Mouse (Mus musculus) adrenal gland, adult 2 months (tissue): ENCODE data around the gene Hexim1. TPM values are rescaled to one million over a fixed set of nuclear protein-coding genes. Genes with fewer than 3 reads are reported as not detected.
A peak's percentile ranks its signal among the peaks of the same experiment; 100 is the strongest.

ENCODE experiments used
- DNase-seq: peaks from one replicate; pipeline ENCODE4 v3.0.0; 2021
- polyA plus RNA-seq: library from polyadenylated mRNA; depleted of rRNA; stranded (reverse); fragments of >200 nt; gene quantifications from 2 replicates; pipeline ENCODE4 v1.2.3, GENCODE M21; 2012; rRNA removed
- total RNA-seq, 2 experiments: library from RNA; stranded (reverse); gene quantifications; 2 replicates each; pipeline ENCODE4 v1.2.3; 2021

Hexim1 gene
- total and polyA plus RNA-seq, 3 experiments = 15.7 to 83.7 (median 70.9) TPM

DNA sequence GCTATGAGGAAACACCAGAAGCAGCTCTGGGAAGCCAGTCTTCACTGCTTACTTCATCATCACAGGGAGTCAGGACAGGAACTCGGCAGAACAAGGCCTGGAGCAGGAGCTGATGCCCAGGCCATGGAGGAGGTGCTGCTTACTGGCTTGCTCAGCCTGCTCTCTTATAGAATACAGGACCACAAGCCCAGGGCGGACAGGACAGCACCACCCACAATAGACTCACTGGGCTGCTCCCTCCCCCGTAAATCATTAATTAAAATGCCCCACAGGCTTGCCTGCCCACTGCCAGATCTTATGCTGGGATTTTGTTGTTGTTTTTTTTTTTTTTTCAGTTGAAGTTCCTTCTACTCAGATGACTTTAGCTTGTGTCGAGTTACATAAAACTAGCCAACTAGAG lies 31.7 kb downstream of the Hexim1 start:
- DNase-seq = no peak

DNA sequence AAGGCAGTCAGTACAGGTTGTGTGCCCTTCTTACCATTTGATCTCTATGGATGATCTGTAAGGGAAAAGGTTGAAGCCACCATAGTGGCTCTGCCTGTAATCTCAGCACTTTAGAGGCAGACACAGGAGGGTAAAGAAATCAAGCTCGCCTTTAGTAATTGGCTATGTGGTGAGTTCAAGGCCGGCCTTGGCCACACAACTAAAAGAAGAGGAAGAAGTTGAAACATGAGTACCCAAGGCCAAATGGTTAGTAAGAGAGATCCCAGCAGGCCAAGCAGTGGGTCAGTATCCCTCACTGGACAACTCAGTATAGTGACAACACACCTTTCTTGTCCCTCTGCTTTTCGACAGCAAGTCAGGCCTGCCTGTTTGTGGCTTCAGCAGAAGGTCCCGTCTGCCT lies 33.7 kb downstream of the Hexim1 start:
- peak; percentile 74 for DNase-seq

DNA sequence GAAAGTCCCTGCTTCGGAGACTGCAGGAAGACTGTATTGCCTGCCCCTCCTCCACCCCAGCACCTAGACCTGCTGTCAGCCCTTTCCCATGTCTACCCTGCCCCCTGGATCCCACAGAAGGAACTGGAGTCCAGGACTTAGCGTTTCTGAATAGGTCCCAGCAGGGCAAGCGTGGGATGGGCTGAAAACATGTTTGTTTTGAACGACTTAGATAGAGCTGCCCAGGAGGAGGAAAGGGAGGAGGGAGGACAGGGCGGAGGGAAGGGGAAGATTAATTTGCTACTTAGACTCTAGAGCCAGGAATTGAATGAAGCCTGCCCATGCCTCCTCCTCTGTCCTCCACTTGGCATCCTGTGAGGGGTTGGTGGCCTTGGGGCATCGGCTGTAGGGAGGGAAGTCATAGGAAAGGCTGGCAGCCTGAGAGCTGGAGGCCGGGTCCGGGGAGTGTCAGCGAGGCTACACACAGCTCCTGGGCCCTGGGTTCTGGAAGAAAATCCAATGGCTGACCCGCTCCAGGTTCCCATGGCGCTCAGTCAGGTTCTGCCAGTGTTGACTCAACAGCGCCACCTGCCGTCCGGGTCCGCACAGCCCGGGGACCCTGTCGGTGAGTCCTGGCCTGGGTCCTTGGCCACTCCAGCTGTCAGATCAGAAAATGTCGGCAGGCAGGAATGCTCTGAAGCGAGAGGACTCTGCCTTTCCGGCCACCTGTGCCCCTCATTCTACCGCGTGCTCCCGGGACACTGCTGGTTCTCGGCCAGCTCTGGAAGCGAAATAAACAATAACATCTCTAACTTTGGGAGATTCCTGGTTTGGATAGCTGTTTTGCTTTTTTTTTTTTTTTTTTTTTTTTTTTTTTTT lies 42.8 kb downstream of the Hexim1 start:
- peak; percentile 98 for DNase-seq

DNA sequence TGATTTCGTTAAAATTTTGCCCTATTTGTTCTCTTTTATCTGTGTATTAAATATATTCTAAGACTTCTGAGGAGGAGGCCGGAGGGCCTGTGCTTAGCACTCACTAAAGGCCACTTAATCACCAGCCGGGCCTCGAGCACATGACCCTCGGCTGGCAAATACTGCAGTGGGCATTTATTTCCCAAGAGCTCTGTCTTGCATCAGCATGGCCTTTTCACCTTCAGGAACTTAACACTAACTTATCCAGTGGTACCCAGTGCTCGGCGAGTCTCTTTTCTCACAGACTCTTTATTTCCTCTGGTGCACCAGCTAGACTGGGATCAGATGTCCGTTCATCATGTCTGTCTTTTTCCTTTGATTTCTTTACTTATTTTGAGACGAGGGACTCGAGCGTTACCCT lies 44.7 kb downstream of the Hexim1 start:
- peak; percentile 46 for DNase-seq

DNA sequence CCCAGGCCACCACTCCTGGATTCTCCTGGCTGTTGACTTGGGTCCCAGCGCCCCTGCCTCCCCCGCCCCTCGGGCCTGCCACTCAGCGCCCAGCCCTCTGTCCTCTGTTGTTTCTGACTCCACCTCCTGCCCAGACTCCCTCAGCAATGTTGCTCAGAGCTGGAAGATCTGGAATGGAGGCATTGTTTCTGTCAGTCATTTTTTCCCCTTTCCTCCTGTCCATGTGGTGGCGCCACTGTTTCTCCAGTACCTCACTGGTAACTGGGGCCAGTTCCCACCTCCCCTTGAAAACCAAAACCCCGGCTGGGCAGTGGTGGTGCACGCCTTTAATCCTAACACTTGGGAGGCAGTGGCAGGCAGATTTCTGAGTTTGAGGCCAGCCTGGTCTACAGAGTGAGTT lies 45.4 kb downstream of the Hexim1 start:
- no peak for DNase-seq

DNA sequence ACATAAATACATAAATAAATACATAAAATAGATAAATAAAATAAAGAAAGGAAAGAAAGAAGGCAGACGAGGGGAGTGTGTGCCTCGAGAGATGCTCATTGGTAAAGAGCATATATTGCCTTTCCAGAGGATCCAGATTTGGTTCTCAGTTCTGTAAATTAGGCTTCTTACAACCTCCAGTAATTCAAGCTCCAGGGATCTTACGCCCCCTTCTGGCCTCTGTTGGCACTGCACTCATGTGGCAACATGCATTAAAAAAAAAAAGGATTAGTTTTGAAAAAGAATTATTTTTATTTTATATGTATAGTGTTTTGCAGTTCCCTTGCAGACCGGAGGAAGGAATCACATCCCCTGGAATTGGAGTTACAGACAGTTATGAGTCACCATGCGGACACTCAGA lies 46.1 kb downstream of the Hexim1 start:
- DNase-seq = no peak

DNA sequence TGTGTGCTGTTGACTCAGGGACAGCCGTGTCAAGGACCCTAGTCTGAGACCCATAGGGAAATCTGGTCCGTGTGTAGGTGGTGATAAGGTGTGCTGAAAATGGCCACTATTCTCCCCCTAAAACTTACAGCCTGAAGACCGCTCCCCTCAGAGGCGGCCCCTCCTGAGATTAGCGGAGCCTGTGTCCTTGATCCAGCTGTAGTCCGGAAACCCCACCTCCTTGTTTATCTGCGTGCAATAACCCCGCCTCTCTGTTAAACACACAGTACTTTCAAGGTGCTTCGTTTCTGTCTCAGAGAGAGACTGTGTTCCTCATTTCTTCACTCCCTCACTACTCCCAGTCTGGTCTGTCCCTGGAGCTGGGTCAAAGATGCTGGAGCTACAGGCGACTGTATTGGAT lies 48.4 kb downstream of the Hexim1 start:
- DNase-seq = peak; percentile 67

DNA sequence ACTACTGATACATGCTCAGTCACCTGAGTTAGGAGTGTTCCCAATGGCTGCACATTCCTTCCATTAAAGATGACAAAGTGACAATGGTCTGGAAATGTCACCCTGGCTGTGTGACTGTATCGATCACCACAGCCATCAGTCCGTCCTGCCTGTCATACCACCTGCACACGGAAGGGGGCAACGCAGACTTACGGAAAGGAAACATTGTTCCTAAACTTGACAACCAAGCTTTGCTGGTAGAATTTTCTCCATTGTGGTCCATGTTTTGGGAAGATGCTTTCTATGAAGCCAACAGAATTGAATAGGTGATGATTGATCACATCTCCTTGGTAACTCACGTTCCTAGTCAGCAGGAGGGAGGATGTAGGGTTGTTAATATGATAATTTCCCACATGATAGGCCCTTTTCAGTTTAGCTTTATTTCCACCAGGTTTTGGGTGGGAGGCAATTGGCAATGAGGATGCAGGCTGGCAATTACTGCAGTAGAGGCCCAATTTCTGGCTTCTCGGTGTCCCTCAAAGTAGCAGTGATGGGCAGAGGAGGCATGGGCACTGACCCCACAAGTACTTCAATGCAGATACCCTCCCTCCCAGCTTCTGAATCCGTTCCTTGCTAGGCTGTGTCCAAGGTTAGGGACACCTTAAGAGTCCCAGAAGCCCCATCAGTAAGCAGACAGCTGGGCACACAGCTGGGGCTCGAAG lies 52.8 kb downstream of the Hexim1 start:
- DNase-seq = peak; percentile 84

Other genes starting within 250 kb of the Hexim1 start
- 10 to 100 TPM; 71.4 to 73.5 TPM for gene Eftud2, start 235.2 kb upstream of the Hexim1 start, total RNA-seq
- gene Eftud2, start 235.2 kb upstream of the Hexim1 start, polyA plus RNA-seq = 124 and 176 TPM in 2 replicates
- under 1 TPM; 0.32 to 0.97 TPM for gene Ccdc103, start 235.0 kb upstream of the Hexim1 start, total RNA-seq
- 0.46 and 0.81 TPM in 2 replicates for gene Ccdc103, start 235.0 kb upstream of the Hexim1 start, polyA plus RNA-seq
- not detected for gene Fam187a, start 231.1 kb upstream of the Hexim1 start, total RNA-seq
- gene Fam187a, start 231.1 kb upstream of the Hexim1 start, polyA plus RNA-seq = not detected in 2 replicates
- gene Gfap, start 215.3 kb upstream of the Hexim1 start, total RNA-seq = 1 to 10 TPM in 1 of 2 experiments, under 1 TPM in 1; 0.55 to 1.5 TPM
- gene Gfap, start 215.3 kb upstream of the Hexim1 start, polyA plus RNA-seq = 0.60 and 0.72 TPM in 2 replicates
- 1 to 10 TPM in 1 of 2 experiments, under 1 TPM in 1; 0.62 to 1.2 TPM for gene Kif18b, start 191.1 kb upstream of the Hexim1 start, total RNA-seq
- 1.2 and 1.4 TPM in 2 replicates for gene Kif18b, start 191.1 kb upstream of the Hexim1 start, polyA plus RNA-seq
- gene C1ql1, start 169.5 kb upstream of the Hexim1 start, total RNA-seq = 10 to 100 TPM; 39.4 to 69.4 TPM
- 67.7 and 112 TPM in 2 replicates for gene C1ql1, start 169.5 kb upstream of the Hexim1 start, polyA plus RNA-seq
- 100 to 1,000 TPM; 106 to 112 TPM for gene Nmt1, start 88.0 kb upstream of the Hexim1 start, total RNA-seq
- gene Nmt1, start 88.0 kb upstream of the Hexim1 start, polyA plus RNA-seq = 20.8 and 25.6 TPM in 2 replicates
- gene Dcakd, start 87.9 kb upstream of the Hexim1 start, total RNA-seq = 10 to 100 TPM; 62.8 to 79.5 TPM
- 136 and 185 TPM in 2 replicates for gene Dcakd, start 87.9 kb upstream of the Hexim1 start, polyA plus RNA-seq
- gene Plcd3, start 14.6 kb upstream of the Hexim1 start, total RNA-seq = 10 to 100 TPM in 1 of 2 experiments, 1 to 10 TPM in 1; 6.3 to 14.3 TPM
- gene Plcd3, start 14.6 kb upstream of the Hexim1 start, polyA plus RNA-seq = 21.4 and 24.7 TPM in 2 replicates
- gene Acbd4, start 14.5 kb upstream of the Hexim1 start, total RNA-seq = 100 to 1,000 TPM in 1 of 2 experiments, 10 to 100 TPM in 1; 88.4 to 175 TPM
- 70.3 and 91.9 TPM in 2 replicates for gene Acbd4, start 14.5 kb upstream of the Hexim1 start, polyA plus RNA-seq
- 1 to 10 TPM; 2.8 to 7.0 TPM for gene Hexim2, start 16.2 kb downstream of the Hexim1 start, total RNA-seq
- gene Hexim2, start 16.2 kb downstream of the Hexim1 start, polyA plus RNA-seq = 3.3 and 4.5 TPM in 2 replicates
- gene Fmnl1, start 54.9 kb downstream of the Hexim1 start, total RNA-seq = 10 to 100 TPM; 18.9 to 24.2 TPM
- 16.3 and 19.2 TPM in 2 replicates for gene Fmnl1, start 54.9 kb downstream of the Hexim1 start, polyA plus RNA-seq
- under 1 TPM; 0.45 to 0.52 TPM for gene 1700023F06Rik, start 92.3 kb downstream of the Hexim1 start, total RNA-seq
- gene 1700023F06Rik, start 92.3 kb downstream of the Hexim1 start, polyA plus RNA-seq = 1.4 and 2.1 TPM in 2 replicates
- gene Spata32, start 102.2 kb downstream of the Hexim1 start, total RNA-seq = not detected
- not detected in 2 replicates for gene Spata32, start 102.2 kb downstream of the Hexim1 start, polyA plus RNA-seq
- gene Map3k14, start 151.2 kb downstream of the Hexim1 start, total RNA-seq = 1 to 10 TPM; 5.3 to 9.7 TPM
- gene Map3k14, start 151.2 kb downstream of the Hexim1 start, polyA plus RNA-seq = 12.6 and 18.2 TPM in 2 replicates
- 10 to 100 TPM; 10.3 to 12.2 TPM for gene Arhgap27, start 247.5 kb downstream of the Hexim1 start, total RNA-seq
- gene Arhgap27, start 247.5 kb downstream of the Hexim1 start, polyA plus RNA-seq = 34.7 and 42.5 TPM in 2 replicates